Mouse (Mus musculus) kidney, postnatal 14 days (tissue): ENCODE results near the gene Itgae.

Experiments used
- DNase-seq: peaks from one replicate; pipeline ENCODE4 v3.0.0; 2022; ENCODE audit warnings: mixed read lengths

The Itgae gene

DNA sequence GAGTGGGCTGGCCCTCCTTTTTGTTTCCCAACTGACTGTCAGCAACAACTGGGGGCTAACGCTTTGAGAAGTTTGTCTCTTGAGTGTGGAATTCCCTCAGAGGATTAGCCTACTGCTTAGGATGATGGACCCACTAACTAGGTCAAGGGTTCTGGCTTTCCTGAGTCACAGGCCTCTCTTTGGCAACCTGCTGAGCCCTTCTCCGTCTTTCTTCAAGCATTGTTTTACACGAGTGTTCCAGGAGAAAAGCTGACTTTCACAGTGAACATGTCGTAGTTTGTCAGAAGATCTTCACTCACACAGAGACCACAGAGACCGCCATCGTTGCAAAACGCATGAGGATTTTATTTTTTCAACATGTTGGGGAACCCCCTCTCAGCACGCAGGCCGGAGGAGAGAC lies 57.8 kb downstream of the Itgae start:
- no peak for DNase-seq

GRCm38 (mm10) chr11:73155071-73155470 lies 64.7 kb downstream of the Itgae start:
- no peak for DNase-seq

GRCm38 (mm10) chr11:73159957-73160810 lies 69.8 kb downstream of the Itgae start, which contains the start of gene P2rx5:
Gene P2rx5, plus strand, starts transcription at chr11:73160421.
- DNase-seq: peak; percentile 79

DNA sequence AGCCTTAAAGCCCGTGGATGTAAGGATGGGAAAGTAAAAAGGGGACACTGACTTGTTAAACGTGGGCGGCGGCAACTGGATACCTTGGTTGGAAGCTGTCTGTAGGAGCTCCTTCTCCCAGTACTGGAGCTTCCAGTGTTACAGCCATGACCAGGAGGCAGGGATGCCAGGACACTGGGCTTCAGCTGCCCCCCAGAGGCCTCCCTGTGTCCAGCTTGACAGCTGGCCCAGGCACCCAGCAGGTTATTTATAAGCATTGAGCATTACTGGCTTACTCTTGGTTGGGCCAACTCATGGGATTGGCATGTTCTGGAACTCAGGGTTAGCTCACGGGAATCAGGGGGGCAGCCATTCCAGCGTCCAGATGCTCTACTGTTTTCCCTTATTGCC lies 70.4 kb downstream of the Itgae start:
- peak; percentile 57 for DNase-seq

DNA sequence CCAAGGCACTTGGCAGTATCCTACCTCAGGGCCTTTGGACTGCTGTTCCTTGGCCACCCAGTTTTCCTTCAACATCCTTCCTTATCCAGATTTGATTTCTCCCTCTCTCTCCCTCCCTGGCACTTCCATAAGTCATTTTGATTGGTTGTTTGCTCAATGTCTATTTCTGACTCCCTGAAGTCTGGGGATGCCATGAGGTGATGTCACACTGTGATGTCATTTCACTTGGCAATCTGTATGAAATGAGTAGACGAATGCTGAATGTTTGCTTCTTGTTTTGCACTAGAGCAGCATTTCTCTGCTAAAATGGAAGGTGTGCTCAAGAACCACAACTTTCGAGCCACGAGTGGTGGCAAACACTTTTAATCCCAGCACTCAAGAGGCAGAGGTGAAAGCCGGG lies 71.2 kb downstream of the Itgae start:
- DNase-seq: no peak

DNA sequence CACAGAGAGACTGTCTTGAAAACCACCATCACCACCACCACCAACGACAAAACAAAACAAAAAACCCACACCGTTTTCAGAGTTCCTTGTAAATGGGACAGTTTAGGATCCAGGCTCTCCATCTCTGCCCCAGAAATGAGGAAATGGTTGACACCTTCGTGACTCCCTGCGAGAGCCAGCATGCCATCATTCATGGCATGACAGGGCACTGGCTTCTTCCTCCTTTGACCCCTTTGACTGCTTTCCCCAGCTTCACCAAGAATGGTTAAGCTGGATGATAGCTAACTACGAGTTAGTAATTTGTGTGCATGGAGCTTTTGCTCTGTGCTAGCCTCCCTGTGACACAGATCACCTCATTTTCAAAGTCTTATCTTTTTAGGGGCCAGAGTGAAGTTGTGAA lies 71.9 kb downstream of the Itgae start:
- no peak for DNase-seq

DNA sequence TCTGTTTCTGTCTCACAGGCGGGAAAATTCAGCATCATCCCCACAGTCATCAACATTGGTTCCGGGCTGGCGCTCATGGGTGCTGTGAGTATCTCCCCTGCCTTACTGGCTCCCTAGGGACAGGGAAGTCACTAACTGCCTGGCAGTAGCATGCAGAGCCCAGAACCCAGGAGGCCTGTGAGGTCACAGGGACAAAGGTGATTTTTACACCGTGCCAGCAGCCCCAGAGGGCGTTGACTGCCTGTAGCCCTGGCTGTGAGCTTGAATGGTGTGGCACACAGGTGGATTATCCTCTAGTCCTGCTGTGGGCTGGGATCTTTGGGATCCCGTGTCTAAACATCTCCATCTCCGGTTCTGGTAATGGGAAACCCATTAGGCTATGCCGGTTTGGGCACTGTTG lies 77.7 kb downstream of the Itgae start:
- DNase-seq: peak; percentile 46

- no peak for DNase-seq
These were observed 78.2 kb downstream of the Itgae start for GRCm38 (mm10) chr11:73168576-73168975.

DNA sequence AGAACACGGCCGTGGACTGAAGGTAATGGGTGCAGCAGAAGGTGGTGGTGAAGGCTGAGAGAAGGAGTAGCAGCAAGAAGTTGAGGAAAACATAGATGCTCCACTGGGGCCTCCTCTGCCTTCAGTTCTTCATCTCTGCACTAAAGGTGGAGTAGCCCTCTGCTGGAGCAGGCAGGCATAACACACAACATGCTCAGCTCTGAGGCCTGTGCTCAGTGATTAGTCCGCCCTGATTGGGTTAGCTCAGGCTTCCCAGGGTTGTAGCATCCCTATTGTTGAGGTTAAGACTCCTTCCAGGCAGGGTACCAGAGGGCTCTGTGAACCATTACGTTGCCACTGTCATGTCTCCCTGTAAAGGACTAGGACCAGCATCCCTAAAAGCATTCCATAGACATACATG lies 78.8 kb downstream of the Itgae start:
- peak; percentile 72 for DNase-seq

GRCm38 (mm10) chr11:73172186-73172585 lies 81.8 kb downstream of the Itgae start:
- peak; percentile 90 for DNase-seq

GRCm38 (mm10) chr11:73175612-73176011 lies 85.2 kb downstream of the Itgae start:
- peak; percentile 89 for DNase-seq

DNA sequence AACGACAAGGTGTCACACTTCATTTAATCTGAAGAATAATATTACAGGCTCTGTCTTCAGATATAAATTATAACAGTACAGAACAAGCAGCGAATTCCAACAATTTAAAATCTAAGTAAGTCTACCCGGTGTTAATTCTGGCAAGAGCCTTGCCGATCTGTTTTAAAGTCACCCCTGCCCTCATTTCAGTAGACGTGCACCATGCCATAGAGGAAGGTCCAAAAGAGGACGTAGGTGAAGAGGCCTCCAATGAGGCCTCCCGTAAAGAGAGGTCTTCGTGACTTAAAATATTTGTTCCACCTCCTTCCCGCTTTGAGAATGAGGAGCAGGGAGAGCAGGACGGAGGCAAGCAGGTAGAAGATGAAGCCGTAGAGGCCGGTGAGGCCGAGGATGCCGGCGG lies 85.8 kb downstream of the Itgae start:
- DNase-seq: no peak

DNA sequence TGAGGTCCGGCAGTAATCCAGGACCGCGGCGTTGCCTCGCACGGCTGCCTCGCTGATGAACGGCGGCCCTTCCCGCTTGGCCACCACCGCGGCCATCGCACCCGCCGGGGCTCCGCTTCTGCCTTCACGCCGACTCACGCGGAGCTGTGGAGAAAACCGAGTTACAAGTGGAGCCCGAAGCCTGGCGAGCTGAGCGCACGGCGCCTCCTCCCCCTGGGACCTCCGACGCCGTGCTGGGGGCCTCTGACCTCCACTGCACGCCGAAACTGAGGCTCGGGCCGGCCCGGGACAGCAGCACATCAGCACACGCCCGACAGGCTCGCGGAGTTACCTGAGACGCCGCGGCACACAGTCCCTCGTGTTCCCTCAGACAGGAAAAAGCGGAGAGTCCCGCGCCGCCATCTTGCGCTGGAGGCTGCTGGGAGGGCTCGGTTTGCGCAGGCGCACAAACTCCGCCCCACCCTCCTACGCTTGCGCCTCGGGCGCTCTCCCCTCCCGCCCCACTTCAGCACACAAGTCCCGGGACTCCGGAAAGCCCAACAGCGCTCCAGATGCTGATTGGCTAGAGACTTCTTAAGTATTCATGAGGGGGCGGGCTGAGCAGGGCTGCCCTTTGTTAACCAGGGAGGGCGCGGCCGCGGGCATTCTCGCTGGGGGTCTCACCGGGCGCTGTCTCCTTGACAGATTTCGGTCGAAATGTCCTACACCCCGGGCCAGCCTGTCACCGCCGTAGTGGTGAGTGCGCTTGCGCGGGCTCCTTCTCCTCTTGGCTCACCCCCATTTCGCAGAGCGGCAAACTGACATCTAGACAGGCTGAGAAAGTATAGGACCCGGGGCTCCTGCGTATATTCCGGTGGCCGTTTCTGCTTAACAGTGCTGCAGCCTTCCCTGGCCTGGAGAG lies 86.5 kb downstream of the Itgae start, which contains the start of the genes Emc6 and Tax1bp3:
Emc6 (minus strand) TSS at position 430 of the 901 bp plus-strand sequence.
Tax1bp3 (plus strand) TSS at position 476 of the 901 bp plus-strand sequence.
- peak; percentile 98 for DNase-seq

DNA sequence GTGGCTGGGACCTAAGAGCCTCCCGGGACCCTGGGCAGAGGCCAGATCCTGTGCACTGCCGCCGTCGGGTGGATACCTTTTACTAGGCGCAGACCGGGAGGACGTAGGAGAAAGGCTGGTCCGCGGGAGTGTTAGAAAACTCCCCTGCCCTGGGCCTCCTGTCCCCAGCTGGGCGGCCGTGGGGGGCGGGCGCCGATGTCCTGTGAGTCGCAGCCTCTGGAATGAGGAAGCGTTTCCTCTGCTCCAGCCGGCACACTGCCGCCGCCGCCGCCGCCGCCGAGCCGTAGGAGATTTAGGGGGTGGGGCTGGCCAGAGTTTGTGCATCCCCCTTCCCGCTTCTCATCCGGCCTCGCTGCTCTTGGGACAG lies 87.1 kb downstream of the Itgae start:
- peak; percentile 91 for DNase-seq

- no peak for DNase-seq
These were observed 87.5 kb downstream of the Itgae start for GRCm38 (mm10) chr11:73177895-73178294.

DNA sequence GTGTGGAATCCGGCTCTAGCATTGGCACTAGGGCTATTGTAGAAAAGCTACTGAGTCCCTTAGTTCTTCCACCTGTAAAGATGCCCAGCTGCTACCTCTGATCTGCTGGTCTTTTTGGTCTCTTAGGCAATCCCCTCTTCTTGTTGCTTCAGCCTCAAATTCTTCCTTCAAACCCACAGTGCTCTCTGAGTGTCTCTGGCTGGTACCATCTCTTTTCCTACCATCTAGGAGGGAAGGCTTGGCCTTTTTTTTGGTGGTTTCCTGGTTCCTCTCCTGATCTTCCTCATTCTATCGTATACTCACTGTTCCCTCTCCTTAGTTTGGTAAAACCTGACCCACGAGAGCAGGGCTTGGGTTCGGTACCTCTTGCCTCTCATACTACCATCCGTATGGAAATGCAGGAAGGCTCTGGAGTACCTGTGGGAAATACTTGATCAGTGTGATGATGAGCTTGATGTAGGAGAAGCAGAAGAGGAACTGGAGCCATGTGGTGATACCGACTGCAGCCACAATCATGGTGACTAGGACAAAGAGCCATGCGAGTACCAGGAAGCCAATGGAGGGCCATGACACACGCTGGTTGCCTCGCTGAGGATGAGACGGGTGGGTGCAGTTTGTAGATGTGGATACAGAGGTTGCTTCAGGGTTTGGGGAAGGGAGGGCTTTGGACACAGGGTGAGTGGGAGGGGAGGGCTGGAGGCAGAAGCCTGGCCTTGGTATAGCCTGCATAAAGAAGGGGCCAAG lies 95.7 kb downstream of the Itgae start:
- no peak for DNase-seq

DNA sequence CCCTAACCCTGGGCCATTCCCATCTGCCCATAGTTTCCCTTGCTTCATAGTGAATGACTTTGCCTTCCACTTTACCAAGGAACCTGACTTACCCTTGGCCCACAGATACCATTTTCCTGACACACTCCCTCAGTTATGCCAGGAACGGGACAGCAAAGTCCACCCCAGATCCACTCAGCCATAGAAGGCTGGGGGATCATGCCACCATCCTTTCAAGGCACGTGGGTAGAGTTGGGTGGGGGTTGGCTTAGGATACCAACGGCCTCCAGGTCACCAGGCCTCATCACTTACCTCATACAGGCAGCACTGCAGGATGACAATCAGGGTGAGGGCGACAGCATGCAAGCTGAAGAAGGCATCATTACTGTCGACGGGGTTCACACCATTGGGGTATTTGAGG lies 96.8 kb downstream of the Itgae start:
- DNase-seq: no peak

DNA sequence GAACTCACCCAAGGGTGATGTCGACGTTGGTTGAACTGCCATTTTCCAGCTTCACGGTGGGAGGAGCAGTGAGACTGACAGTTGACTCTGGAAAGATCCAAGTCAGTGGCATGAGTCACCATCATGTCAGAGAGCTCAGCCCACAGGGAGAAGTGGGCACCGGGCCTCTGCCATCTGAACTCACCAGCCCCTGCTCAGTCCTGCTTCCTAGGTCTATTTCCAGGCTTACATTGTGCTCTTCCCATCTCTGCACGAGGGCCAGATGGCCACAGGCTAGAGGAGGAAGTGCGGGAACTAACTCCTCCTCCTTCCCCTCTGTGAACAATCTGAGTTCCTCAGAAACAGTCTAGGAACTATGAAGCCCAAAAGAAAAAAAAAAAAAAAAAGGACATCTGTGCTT lies 102.7 kb downstream of the Itgae start:
- DNase-seq: no peak

DNA sequence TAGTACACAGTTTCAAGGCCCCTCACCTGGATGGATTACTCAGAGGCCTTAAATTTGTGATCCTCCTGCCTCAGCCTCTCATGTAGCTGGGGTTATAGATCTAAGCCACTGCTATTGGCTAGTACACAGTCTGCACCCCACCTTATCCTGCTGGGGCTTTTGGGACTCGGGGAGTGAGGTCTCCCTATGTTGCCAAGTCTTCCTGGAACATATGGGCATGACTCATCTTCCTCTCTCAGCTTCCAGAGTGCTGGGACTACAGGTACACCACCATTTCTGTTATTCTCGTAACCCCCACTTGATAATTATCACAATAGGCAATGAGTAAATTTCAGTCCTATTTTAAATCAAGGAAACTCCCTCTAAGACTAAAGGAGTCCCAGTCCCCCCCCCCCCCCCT lies 104.1 kb downstream of the Itgae start:
- DNase-seq: no peak
